Mouse (Mus musculus) T-helper 2 cell (primary cell): Measurements from ENCODE around the gene Zfp385a.
"Not testable (repeated sequence)": the region's sequence is repeated elsewhere in the genome, so short reads cannot be mapped to it uniquely, and the experiment has no call there.

Source experiments
- in situ Hi-C: fragments of 300-600 bp; cut with MboI, MseI; formaldehyde crosslinking; loops from one replicate; pipeline ENCODE4 v1.15.1; 2025; ENCODE audit warnings: high pct_unique_total_duplicates

Gene Zfp385a

DNA sequence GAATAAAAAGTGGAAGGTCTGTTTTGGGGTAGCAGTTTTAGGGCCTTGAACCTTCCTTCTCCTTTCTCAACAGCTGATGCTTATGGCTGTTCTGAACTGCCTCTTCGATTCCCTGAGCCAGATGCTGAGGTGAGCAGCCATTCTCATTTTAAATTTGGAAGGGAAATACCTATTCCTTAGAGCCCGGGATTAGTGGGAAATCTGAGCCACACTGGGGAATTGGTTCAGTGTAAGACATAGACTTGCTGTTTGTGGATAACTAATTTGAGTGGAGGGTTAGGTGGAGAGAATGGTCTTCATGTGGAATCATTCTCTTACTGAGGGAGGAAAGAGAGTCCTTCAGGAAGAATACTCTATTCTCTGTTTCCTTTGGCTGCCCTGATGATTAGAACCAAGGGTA, 45.2 kb downstream of the Zfp385a start:
- in situ Hi-C loops = loop anchor here (5.0 kb wide), 2 partner anchors 58 to 87 kb away; no protein-coding TSS in a partner anchor

DNA sequence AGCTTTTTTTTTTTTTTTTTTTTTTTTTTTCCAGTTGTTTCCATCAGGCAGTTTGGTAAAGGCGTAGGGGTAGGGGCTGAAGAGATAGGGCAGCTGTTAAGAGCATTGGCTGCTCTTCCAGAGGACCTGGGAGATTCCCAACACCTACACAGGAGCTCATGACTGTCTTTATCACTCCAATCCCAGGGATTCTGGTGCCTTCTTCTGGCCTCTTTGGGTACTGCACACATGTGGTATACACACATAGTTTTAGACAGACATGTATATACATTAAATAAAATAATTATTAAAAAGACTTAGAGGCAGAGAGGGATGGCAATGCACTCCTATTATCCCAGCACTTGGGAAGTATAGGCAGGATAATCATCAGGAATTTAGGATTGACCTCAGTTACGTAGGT, 46.5 kb downstream of the Zfp385a start:
- in situ Hi-C loops = no loop called here

DNA sequence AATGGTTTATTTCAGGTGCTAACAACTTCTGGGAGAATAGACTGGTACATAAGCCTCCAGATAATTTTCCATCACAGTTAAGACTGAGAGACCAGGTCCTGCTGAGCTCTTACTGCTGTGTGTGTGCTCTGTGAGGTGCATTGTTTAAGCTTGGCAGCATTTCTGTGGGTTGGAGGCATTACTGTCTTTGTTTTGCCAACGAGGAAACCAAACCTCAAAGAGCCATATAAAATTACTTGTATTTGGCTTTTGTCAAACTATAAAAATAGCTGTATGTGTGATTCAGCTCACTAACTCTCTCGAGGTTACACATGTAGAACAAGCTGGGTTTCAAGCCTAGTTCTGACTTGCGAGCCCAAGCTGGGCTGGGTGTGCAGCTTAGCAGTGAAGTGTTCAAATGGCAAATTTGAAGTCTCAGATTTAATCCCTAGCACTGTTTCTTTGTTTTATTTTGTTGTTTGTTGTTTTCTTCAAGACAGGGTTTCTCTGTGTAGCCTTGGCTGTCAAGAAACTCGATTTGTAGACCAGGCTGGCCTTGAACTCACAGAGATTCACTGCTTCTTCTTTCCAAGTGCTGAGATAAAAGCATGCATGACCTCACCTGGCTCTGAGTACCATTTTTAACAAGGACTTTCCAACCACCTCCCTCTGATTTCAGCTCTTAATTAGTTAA, 47.1 kb downstream of the Zfp385a start:
- in situ Hi-C loops = no loop called here

DNA sequence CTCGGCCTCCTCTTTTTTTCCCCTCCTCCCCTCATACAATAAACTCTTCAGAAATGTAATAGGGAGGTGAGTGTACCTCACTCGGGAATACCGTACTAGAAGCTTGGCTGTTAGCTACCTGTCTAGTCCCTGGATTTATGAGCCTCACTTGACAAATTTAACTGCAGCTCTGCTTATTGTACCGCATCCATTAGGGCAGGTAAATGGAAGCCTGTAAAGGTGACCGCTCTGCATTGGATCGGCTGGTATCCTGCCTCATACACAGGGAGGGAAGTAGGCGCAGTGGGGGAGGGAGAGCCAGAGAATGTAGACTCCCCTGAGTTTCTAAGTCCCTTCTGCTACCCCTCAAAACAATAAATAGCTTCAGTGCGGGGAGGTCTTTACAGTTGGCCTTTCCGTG, 49.0 kb downstream of the Zfp385a start:
- in situ Hi-C loops = no loop called here

DNA sequence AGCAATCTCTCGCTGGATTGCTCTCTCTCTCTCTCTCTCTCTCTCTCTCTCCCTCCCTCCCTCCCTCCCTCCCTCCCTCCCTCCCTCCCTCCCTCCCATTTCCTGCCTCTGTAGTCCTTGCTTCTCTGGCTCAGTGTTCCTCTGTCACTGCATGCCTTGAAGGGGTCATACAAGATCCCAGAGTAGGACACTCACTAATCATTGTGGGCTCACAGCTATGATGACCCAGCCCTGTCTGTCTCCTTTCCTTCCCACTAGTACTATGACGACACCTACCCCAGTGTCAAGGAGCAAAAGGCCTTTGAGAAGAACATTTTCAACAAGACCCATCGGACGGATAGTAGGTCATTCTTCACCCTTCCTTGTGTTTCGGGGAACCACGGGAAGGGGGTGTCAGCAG, 49.5 kb downstream of the Zfp385a start:
- in situ Hi-C loops = no loop called here

DNA sequence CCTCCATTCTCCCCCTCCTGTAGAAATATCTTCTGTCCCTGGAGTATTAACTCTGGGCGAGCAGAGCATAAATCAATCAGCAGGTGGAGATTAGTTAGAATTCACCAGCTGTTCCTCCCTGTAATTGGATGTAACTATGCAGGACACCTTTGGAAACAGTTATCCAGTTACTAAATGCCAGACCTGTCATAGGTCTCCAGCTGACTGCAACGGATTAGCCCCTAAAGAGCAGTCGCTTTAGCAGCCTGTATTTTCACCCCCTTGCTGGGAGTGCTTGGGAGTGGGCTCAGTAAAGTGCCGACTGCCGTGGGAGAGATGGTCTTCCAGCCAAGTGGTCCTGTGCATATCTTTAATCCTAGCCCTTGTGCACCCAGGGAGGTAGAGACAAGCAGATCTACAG, 50.3 kb downstream of the Zfp385a start:
- in situ Hi-C loops = no loop called here

DNA sequence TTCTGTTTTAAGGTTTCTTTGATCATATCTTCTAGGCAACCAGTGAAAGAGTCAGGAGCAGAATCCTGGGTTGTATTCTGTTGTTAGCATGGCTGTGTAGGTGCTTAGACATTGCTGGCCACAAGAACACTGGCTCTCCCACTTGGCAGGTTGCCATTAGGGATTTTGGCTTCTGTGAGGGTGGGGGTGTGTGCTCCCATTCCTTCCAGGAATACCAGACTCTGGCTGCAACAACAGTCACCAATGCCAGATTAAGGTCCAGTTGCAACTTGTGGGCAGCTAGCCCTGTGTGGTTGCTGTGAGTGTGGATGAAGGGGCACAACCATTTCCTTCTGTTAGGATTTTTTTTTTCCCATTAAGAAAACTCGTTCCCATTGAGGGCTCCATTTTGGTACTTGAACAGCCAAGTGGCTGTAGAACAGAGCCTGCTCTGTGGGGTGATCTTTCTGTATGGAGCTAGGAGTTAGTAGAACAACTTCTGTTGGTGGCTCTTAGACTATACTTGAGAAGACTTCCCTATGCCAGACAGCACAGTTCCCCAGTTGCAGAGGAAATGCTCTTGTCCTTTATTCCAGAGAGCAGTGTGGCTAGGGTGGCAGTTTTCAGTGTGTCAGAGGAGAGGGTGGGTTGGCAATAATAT, 54.0 kb downstream of the Zfp385a start:
- in situ Hi-C loops = no loop called here

DNA sequence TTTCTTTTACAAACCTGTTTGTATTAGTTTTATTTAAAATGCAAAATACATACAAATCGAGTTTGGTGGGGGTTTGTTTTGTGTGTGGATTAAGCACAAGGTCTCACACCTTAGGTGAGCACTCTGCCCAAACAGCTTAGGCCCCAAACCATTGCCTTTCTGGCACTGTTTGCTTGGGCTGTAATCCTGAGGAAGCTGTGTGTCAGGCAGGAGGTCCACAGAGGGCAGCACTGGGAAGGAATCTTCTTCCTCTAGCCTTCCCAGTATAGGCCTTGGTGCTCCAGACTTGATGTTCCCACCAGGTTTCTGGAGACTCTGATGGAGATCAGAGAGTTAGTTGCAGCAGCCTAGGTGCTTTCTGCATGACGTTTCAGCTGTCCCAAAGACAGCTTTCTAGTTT, 55.2 kb downstream of the Zfp385a start:
- in situ Hi-C loops = no loop called here

DNA sequence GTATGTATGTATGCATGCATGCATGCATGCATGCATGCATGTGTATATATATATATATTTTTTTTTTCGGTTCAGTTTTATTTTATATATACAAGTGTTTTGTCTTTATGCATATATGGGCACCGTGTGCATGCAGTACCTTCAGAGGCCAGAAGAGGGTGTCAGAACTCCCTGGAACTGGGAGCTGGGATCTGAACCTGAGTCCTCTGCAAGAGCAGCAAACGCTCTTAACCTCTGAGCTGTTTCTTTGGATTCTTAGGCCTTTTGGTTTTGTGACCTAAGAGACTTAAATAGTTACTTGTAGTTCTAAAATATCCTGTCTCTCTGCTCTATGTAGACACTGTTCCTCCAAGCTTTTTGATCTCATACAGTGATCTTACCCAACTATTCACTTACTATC, 55.8 kb downstream of the Zfp385a start:
- in situ Hi-C loops = no loop called here

DNA sequence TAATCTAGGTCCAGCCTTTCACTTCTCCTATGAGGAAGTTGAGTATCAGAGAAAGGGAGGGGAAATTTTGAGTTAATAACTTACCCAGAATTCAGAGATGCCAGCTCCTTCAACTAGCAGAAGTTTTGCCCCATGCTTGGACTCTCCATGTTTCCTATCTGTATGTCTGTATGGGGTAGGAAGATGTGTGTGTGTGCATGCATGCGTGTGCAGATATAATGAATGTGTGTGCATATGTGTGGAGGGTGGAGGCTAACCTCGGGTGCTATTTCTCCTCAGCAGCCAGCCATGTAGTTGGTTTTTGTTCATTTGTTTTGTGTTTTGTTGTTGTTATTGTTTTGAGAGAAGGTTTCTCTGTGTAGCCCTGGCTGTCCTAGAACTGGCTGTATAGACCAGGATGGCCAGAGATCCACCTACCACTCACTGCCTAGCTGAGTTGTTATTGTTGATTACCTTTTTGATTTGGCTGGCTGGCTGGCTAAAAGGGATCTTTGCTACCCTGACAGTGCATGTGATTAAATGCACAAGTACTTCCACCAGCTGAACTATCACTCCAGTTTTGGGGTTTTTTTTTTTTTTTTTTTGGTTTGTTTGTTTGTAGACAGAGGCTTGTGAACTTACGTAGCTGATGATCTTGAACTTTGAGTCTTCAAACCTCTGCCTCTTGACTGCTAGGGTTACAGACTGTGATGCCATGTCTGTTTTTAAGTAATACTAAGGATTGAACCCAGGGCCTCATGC, 58.3 kb downstream of the Zfp385a start:
- in situ Hi-C loops = no loop called here

DNA sequence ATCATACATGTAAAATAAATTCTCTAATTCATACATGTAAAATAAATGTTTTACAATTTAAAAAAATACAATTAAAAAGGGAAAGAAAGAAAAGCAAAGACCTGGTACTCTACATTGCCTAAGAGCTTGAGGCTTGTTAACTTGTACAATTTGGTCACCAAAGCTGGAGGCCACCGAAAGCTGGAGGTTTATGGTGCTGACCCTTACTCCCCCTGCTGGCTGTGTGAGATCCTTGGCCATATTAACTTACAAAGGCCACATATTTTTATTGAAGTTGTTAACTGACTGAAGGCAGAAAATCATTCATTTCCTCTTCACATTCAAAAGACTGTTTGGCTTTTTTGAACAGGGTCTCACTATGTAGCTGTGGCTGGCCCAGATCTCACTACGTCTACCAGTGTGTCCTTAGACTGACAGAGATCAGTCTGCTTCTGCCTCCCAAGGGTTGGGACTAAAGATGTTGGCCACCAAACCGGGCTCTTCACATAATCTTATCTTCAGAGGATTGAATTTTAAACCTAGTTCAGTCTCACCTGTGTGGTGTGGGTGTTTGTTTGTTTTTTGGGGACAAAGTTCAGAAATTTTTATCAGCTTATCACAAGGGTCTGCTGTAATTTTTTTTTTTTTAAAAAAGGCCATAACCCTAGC, 59.0 kb downstream of the Zfp385a start:
- in situ Hi-C loops = no loop called here

DNA sequence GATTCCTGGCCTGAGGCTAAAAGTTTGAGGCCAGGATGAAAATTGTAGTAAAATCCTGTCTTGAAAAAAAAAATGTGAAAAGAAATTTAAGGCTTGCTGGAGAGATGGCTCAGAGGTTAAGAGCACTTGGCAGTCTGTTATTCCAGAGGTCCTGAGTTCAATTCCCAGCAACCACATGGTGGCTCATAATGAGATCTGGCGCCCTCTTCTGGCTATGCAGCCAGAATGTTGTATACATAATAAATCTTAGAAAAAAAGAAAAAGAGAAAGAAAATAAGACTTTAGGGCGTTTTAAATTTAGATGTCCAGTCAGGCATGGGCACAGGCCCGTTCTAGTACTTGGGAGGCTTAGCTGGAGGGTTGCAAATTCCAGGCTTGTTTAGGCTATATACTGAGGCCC, 60.1 kb downstream of the Zfp385a start:
- in situ Hi-C loops = no loop called here

DNA sequence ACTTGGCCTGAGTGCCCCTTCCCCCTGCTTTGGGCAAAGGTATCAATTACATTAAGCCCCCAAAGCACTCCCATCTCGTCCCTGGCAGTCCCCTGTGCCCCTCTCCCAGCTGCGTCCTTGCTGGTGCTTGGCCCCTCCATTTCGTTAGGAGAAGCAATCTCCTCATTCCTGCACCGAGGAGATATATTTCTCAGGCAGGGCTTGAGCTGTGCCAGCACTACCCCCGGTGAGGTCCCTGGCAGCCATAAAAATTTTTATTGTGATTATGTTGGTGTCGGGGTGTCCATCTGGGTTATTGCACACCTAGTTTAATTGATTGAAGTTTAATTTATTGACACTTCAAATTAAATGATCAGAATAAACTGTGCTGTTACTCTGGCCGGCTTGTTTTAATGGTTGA, 61.9 kb downstream of the Zfp385a start:
- in situ Hi-C loops = no loop called here

DNA sequence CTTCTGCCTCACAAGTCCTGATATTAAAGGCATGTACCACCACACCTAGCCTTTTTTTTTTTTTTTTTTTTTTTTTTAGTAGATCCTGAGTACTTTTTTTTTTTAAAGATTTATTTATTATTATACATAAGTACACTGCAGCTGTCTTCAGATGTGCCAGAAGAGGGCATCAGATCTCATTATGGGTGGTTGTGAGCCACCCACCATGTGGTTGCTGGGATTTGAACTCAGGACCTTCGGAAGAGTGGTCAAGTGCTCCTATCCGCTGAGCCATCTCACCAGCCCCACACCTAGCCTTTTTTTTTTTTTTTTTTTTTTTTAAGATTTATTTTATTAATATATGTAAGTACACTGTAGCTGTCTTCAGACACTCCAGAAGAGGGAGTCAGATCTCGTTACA, 64.0 kb downstream of the Zfp385a start:
- in situ Hi-C loops = not testable (repeated sequence)

DNA sequence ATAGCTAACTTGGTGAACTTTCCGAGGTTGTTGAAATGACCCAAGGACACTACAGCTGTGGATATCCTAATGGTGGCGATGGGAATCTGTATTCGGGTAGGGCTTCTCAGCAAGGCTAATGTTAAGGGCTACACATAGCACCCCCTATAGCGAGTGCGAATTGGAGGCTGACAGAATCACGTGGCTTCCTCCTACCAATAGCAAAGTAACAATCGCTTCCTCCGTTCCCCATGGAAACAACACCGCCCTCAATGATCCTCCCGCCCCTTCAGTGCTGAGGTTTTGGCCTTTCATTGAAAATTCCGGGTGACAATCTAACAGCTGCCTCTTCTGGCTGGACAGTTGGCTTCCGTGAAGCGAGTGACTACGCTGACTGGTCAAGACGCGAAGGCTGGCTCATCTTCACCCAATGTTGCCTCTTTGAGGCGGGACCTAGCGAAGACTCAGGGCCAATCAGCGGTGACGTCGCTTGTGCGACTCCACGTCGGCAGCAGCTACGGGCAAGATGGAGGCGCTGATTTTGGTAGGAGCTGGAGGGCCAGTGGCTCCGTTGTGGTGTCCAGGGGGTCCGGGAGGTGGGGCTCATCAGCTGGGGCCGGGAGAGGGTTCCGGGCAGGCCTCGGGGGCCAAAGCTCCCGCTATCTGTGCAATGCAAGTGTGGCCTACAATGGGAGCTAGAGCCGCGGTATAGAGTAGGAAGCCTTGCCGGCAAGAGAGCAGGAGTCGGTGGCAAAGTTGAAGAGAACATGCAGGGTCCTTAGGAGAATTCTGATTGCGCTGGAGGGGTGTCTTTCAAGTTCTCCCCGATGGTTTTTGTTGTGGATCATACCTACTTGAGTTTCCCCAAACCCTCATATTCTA, 67.2 kb downstream of the Zfp385a start, which contains the start of gene Copz1:
Gene Copz1 (plus strand): TSS at position 296 of the 861 bp plus-strand sequence.
- in situ Hi-C loops = no loop called here

DNA sequence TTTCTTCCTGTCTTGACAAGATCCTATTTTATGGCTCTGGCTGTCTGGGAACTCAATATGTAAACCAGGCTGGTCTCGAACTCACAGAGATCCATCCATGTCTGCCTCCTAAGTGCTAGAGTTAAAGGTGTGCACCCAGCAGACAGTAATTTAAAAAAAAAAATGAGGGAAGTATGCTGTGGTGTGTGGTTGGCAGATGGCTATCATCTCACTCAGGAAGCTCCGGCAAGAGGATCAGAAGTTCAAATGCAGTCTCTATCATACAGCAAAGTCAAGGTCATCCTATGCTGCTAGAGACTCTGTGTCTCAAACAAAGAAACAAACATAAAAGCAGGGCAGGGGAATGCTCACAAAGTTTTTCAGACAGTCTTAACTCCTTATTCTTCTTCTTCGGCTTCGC, 71.0 kb downstream of the Zfp385a start:
- in situ Hi-C loops = no loop called here

DNA sequence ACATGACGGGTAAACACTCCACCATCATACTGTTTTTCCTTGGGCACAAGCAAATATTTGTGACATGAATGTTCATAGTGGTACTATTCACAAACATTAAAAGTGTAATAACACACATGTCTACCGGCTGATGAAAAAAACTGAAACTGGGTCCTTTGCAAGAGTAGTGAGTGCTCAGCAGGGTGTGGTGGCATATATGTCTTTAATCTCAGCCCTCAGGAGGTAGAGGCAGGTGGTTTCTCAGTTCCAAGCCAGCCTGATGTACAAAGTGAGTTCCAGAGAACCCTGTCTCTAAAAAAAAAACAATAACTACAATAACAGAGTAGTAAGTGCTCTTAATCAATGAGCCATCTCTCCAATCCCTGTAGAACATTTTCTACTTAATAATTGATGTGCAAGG, 75.1 kb downstream of the Zfp385a start:
- in situ Hi-C loops = no loop called here
